Mouse (Mus musculus): ENCODE data around the gene Slc10a1.

Gene Slc10a1

DNA sequence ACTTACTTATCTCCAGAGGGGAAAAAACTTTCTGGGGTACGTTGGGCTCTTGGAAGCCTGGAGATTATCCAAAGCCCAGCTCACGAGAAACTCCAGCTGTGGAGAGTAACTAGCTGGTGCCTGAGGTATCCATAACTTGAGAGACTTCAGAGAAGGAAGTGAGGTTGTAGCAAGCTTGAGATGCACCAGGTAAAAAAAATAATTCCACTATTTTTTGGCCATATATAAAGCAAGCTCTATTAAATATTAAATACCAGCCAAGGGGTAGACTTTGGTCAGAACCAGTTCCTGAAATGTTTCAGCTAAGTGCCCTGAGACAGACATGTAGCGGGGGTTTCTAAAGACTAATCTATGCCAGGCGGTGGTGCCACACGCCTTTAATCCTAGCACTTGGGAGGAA lies at the start of gene Slc10a1:
Slc10a1 (minus strand) TSS at position 101 of the 400 bp plus-strand sequence.
- DNase-seq, result no peak

DNA sequence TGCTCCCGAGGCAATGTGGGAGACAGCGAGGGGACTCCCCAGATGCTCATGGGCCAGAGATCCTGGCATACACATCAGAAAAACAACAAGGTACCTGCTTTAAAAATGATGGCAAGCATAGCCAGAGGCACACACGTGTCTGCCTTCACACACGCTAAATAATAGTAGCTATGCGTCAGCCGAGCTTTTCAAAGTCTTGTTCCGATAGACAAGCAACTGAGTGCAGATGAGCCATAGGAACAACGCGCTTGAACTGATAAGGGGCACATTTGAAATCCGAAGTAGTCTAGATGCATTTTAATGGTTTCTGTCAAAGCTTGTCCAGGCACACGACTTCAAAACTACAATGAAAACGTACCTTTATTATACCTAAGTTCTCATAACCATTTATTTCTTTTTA lies 49.1 kb upstream of the Slc10a1 start:
- DNase-seq, result no peak

DNA sequence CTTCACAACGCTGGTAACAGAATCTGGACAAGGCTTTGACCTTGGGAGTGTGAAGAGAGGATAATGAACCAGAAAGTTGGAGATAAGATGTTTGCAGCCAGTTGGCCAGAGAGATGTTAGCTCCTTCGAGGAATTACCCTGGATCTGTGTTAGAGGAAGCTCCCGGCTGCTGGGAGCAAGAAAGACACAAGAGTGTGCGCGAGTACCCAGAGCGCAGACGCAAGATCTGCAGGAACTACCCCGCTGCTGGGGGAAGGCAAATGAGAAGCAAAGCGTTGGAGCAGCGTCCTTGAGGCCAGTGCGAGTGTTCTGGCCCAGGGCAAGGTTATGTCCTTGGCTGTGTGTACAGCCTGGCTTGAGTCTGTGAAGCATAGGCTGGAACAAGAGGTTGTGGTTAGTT lies 45.0 kb upstream of the Slc10a1 start:
- no peak for DNase-seq

DNA sequence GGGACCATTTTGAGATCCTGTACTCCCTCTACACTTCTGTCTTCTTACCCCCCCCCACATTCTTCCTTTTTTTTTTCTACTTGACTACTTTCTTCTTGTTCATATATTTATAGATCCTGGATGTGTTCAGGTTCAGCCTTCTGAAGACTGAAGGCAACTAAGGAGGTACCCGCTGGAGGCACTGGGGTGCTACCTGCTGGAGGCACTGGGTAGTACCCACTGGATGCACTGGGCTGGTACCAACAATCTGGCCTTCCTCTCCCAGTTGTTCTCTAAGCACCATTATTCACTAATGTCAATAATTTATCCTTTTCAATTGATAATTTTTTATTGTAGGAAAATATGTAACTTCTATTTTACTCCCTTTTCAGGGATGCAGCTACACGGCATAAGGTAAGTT lies 43.5 kb upstream of the Slc10a1 start:
- DNase-seq, result no peak

DNA sequence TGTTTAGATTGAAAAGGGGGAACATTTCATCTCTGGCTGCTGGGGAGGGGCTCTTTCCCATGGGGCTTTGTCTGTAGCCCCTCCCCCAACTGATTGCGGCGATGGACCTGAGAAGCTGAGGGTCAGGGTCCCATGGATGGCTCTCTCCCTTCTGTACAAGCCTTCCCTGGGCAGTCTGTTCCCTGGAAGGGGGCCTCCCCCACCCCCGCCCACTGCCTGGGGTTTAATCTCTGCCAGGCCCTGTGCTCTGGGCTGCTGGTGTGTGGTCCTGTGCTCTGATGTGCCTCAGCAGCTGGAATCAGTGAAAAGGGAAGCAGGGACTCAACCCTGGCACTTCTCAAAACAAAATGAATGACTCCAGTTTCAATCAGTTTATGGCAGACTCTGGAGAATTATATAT lies 41.3 kb upstream of the Slc10a1 start:
- DNase-seq, result no peak

DNA sequence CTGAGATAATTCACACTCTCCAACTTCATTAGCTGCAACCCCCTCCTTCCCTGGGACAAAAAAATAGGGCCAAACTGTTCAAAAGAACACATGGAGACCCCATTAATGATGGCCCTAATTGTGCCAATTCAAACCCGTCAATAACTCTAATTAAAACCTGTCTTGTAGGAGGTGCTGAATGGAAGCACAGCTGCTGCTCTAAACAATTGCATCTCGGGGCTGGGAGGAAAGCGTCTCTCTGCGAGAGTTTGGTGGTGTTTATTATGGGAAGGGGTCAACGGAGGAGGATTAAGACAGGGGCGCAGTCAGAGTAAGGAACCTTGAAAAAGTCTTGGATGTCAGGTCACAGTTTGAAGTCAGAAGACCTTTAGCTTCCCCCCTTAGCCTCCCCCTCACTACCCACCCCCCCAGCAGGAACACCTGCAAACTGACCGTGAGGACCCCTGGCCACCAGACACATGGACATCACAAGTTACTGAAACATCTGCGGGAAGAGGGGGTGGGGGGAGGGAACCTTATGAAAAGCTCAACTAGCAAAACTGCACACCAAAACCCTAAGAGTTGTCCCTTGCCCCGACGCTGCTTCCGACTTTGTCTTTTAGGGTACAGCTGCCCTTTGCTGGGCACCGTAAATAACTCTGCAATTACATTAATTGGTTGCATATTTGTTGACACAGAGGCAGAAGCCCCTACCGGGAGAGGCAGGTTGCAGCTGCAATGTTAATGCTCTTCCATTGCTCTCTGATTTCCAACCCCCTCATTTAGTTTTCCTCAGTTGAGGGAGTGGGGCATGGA lies 34.5 kb upstream of the Slc10a1 start:
- DNase-seq, result no peak

DNA sequence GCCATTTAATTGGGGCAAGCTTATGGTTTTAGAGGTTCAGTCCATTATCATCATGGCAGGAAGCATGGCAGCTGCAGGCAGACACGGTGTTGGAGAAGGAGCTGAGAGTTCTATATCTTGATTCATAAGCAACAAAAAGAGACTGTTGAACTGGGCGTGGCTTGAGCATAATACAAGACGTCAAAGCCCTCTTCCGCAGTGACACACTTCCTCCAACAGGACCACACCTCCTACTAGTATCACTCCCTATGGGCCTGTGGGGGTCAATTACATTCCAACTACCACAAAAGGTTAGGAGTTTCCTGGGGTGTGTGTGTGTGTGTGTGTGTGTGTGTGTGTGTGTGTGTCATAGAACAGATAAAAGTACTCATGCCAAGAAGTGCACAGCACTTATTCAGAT lies 32.4 kb upstream of the Slc10a1 start:
- no peak for DNase-seq

DNA sequence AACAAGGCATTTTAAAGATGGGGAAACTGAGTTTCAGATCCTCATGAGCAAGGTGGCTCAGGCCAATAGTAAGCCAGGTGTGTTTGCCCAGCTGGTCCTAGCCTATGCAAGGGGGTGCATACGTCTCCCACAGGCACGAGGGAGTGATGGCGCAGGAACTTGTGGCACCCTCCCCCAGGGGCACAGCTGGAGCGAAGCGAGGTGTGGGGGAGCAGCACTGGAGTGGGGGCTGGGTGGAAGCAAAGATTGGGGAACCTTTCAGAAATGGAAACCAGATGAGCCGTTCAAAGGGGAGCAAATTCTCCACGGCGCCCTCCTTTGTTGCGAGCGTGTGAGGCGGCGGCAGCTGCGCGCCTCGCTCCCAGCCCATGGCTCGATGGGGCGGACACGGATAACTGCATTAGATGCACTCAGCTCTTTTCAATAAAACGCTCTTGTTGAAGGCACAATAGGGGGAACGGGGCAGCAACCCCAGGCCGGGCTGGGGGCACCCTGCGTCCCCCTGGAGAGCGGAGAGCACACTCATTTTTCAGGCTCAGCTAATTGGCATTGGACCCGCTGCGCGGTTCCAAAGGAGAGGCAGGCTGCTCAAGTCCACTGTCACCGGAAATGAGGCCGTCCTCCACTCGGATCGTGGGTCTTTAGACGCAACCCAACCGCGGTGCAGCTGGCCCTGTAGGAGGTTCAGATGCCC lies 30.2 kb upstream of the Slc10a1 start:
- no peak for DNase-seq

DNA sequence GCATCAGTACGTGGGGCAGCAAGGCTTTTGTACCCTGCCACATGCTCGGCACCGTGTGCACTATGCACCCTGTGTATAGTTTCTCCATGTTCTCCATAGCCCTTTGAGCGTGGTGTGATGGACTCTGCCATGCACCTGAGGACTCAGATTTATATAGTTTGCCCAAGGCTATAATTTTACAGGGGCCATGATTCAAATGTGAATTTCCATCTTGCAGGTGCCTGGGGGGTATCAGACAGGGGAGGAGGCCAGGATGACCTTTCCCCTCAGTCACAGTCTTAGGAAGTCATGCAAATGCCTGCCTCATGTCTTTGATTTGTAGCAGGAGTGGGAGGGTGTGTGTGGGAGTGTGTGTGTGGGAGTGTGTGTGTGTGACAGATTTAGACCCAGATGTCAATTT lies 29.1 kb upstream of the Slc10a1 start:
- DNase-seq, result no peak

DNA sequence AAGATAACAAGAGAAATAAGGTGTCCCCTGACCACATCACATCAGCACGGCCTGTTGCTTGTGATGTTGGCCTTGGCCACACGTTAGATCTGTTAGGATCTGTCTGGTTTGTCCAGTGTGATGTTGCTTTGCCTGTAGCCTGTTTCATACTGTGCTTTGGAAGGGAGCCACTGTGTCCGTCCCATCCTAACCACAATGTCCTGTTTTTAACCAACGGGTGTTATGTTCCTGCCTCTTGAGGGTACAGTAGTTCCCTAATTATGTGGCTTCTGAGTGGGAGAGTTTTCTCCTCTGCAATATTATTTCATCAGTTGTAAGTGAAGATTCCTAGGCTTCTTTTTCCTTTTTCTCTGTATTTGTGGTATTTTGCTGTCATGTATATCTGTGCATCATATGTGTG lies 26.8 kb upstream of the Slc10a1 start:
- no peak for DNase-seq

DNA sequence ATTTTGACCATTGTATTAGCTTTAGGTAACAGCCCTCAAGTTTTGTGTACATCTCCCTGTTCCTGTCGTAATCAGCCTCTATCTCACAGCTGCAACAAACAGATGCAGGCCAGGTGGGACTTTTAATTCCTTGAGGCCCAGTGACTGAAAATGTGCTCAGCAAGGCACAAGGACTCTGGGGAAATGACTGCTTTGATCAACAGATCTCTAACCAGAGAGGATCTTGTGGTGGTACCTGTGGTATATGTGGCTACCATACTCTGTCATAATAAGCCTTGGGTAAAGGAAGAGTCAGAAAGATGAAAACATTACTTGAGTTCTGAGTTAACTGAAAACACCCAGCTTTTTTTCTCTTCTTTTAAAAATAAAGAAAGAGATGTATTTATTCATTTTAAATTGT lies 25.3 kb upstream of the Slc10a1 start:
- no peak for DNase-seq

DNA sequence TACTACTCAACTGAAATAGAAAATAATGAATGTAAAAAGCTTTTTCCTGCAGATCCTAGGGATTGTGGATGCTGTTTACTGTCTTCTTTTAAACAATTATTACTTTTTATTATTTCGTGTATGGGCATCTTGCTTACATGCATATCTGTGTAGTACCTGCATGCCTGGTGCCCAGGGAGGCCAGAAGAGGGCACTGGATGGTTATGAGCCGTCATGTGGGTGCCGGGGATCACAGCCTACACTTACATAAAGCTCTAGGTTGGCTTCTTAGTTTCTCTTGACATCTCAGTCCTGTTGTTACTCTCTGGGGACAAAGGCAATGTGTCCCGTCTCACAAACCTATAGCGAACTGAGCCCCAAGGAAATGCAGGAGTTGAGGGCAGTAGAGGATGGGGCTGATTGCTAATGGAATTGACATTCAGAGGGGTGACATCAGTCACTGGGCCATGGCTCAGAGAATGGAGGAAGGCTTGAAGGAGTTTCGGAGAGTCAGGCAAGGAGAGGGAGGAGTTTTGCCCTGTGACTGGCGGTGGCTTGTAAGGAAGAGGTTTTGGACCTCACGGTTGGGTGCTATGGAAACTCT lies 24.1 kb upstream of the Slc10a1 start:
- no peak for DNase-seq

DNA sequence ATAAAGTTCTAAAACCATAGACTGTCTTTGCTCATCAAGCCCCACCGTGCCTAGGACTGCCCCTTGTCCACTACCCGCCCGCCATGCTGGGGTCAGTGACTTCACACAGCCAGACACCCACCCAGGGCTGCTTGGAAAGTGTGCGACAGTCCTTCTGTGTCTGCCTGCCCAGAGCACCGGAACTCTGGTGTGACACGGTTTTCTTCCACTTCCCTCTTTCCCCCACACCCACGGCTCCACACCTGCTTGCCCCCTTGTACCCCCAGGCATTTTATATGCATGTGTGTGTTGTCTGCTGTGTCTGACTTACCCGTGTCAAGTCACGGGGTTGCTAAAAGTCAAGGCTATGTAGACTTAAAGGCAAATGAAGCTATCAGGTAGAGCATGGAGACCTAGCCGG lies 23.3 kb upstream of the Slc10a1 start:
- DNase-seq, result no peak

DNA sequence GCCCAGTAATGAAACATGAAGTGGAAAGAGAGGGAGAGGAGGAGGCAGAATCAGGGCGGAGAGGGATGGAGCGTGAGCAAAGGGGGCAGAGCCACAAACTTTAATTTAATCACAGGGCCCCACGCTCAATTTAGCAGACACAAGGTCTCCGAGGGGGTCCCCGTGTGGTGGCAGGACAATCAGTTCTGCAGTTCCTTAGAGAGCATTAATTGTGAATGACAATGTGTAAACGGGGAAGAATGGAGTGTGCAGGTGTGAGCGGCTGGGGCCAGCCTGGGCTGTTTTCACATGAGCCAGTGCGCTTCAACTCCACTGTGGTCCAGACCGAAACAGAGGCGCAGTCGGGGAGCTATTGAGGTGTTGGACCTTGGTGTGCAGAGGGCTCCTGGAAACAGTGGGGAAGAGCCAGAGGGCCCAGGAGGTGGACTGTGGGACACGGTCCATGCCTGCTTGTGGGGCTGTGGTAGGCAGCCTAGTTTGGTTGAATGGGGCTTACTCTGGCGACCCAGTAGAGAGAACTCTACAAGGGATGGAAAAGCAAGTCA lies 22.5 kb upstream of the Slc10a1 start:
- no peak for DNase-seq

DNA sequence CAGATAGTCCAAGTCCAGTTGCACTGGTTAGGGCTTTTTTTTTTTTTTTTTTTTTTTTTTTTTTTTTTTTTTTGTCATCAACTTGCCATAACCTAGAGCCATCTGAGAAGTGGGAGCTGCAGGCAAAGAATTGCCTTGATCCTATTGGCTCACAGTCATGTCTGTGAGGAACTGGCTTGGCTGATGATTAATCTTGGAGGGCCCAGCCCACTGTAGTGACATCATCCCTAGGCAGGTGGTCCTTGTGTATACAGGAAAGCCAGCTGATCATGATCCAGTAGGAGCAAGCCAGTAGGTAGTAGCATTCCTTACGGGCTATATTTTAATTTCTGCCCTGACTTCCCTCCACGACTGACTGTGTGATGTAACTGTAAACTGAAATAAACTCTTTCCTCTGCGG lies 19.8 kb upstream of the Slc10a1 start:
- DNase-seq, result no peak

DNA sequence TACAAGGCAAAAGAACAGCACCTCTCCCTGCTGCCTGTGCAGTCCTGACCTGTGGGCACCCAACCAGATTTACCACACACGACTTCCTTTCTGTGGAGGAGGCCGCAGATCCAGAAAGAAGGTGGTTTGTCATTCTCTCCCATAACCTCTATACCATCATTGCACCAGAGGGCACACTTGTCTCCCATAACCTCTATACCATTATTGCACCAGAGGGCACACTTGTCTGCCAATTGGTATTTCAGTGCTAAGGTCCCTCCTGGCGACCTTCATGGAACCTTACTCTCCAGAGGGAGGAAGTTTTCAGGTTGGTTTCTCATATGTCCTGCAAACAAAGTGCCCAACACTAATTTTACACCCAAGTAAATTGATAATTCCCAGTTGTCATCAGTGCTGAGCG lies 18.1 kb upstream of the Slc10a1 start:
- no peak for DNase-seq

DNA sequence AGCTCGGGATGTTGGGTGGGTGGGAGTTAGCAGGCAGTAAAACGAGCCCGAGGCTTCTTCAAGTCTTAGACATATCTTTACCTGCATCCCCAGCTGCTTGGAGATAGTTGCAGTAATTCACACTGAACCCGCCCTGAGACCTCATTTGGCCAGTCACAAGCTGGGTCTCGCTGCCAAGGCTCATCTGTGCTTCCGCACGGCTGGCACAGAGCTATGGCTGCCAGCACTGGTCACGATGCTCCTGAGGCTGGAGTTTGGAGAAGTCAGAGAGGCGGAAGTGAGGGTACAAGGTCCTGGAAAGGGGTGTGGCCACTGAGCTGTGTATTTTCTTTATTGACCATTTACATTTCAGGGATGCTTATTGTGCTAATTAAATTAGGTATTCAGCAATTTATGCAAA lies 15.2 kb upstream of the Slc10a1 start:
- DNase-seq, result peak; percentile 12

DNA sequence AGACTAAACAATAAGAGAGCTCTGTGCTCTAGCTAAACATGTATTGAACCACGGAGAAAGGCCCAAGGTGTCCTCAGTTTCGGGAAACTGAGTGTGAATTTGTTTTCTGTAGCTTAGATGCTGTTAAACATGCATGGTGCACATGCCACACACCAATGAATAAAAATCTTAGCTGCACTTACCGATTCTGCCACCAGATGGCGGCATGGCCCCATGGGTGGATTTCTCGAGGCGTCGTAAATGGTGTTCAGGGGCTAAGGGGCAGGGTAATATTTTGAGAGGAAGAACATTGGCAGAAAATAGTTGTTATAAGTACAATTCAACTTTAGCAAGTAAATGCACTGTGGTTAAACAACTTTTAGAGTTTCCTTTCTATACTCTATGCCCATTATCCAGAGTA lies 13.8 kb upstream of the Slc10a1 start:
- DNase-seq, result peak; percentile 36

DNA sequence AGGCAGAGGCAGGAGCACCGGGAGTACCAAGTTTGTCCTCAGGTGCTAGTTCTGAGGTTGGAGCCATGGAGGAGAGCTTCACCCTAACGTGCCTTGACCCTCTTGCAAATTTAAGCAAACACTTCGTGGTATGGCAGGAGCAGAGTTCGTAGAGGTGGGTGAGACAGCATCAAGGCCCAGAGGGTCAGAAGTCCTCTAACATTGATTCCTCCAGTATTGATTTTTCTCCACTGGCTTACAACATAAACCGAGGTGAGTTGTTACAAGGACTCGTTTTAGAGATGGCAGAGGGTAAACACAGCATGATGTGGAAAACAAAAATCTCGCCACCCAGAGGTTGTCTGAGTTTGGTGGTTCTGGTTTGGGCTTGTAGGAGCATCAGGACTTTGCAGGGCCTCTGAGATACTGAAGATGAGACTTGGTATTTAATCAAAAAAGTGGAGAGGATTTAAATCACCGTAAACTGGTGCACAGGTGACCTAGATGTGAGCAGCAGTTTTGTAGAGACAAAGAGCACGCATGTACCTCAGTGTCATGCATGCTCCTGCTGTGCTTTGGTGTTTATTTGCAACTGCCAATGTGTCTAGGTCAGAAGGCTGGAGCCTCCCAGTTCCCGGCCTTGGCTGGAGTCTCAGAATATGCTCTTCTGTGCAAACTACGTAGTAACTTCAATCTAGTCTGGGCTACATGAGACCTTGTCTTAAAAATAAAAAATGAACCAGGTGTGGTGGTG lies 7.6 kb upstream of the Slc10a1 start:
- no peak for DNase-seq

DNA sequence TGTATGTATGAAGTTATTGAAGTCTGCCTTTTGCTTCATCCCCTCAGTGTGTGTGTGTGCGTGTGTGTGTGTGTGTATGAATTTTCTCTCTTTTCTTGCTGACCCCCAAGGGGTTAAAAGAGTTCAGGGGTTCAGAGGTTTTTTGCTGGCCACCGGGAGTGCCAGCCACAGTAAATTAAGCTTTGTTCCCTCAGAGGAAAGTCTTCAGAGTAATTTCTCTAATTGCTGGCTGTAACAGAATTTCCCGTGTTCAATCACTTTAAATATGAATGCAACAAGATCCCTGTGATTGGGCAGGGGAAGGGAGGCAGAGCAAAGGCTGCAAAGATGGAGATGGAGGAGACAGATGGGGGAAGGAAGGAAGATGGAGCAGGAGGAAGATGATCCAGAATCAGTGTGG lies 3.3 kb upstream of the Slc10a1 start:
- DNase-seq, result no peak

DNA sequence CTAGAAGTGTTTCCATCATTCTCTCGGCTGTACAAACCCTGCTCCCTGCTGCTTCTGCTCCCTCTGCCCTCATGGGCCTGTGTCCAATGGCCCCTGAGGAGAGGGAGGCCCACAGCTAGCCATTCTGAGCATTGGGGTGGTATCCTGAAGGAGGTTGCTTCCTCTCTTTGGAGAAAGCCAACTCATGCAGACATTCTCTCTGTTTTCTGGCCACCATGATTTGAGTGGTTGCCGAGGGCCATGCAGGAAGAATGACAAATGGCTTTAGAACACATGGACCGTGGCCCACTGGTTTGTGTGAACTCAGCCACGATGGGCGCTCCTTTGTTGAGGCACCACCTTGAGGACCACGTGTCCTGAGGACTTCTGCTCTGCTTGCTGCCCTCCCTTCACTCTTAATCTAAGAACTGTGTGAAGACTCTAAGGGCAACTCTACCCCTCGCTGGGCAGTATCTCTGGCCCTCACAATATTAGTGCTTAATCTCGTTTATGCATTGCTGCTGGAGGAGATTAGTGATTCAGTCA lies 1.7 kb upstream of the Slc10a1 start:
- DNase-seq, result no peak

DNA sequence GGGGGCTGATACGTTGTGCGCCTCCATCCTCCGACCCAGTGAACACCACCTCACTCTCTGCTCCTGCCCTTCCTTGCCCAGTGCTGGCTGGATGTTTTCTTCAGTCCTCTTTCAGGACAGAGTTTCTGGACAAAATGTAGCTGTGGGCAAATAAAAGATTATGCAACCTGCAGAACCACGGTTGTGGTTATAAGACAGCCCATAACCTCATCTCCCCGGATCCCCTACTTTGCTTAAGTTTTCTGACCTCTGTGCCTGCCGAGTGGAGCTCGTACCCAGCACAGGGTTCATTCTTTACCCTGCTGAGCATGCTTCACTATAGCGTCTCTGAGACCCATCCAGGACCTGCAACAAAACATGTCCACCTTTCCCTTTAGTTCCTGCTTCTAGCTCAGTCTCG lies 587 bp downstream of the Slc10a1 start:
- DNase-seq, result no peak
